Mouse (Mus musculus) gonadal fat pad, adult 2 months (tissue): ENCODE measurements around the gene Oit3. TPM values are rescaled to one million over a fixed set of nuclear protein-coding genes. Genes with fewer than 3 reads are reported as not detected.

ENCODE experiments used
- DNase-seq: peaks from one replicate; pipeline ENCODE4 v3.0.0-alpha.2; 2012; ENCODE audit warnings: low read depth
- polyA plus RNA-seq: library from polyadenylated mRNA; depleted of rRNA; stranded (reverse); fragments of >200 nt; gene quantifications from 2 replicates; pipeline ENCODE4 v1.2.3, GENCODE M21; 2012; rRNA removed

Oit3 gene
- polyA plus RNA-seq, result 0.32 and 0.38 TPM in 2 replicates

DNA sequence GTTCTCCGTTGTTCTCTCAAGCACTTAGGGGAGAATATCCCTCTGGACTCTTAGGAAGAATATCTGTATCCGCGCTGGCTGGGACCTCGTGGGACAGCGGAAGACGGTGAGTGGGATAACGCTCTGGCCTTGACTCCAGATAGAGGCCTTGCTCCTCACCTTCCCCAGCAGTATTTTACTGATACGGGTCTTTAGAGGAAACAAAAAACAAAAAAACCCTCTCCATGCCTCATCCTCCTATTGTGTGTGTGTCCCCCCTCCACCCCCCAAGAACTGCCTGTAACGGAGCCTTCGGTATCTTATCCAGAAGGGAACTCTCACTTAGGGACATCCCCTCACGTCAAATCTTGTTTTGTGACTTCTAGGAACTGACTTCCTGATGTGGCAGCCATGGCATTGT is at the start of gene Oit3:
Oit3 (minus strand) TSS at position 44 of the 400 bp plus-strand sequence.
- no peak for DNase-seq

- no peak for DNase-seq
Observed at GRCm38 (mm10) chr10:59490920-59491319, 49.3 kb upstream of the Oit3 start.

- no peak for DNase-seq
Observed at GRCm38 (mm10) chr10:59489411-59489810, 47.8 kb upstream of the Oit3 start.

DNA sequence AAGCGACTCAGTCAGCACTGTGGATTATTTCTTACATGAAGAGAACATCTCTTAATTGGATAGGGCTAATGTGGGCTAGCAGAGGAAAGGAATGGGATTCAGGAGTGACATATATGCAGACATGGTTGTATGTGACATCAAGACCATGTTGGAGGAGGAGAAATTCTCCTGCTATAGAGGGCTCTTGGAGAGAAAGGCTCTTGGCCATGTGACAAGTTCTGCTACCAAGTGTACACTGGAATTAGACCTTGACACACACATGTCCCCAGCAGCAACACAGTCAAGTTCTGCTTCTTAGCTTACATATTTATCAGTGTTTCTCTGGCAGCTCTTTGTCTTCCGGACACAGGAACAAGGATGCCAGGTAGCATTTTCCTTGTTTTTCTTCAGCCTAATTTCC is 45.8 kb upstream of the Oit3 start:
- DNase-seq, result no peak

GRCm38 (mm10) chr10:59484318-59484717 is 42.7 kb upstream of the Oit3 start:
- DNase-seq, result no peak

DNA sequence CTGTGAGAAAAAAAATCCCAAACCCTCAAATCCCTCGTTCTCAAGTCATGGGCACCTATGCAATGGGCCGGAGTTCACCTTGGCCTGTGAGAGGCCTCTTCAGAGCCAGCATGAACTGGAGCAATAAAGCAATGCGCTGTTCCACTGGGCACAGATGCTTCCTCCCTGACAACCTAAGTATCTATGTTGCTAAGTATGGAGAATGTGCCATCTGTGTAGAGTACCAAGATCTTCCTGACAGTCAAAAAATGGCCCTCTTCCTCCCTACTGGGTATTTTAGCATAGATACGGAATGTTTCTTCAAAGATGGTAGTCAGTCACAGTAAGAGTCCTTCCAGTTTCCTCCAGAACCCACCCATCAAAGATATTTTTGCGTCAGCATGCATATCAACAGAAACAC is 39.8 kb upstream of the Oit3 start:
- no peak for DNase-seq

GRCm38 (mm10) chr10:59470451-59470850 is 28.9 kb upstream of the Oit3 start:
- no peak for DNase-seq

DNA sequence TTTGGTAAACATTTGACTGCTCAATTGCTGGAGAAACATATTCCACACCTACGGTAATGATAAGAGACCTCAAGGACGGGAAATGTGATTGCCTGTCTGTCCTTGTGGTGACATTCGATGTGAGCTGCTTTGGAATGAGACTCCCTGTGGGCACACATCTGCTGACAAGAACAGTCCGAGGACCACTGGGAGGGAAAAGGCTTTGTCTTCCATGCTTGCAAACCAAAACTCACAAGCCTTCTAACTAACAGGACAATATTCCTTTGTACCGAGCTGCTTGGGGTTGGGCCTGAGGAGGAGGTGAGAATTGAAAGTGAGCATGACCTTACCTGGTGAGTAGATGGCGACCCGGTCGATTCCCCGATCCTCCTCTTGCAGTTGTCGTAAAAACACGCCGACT is 25.7 kb upstream of the Oit3 start:
- DNase-seq, result no peak

DNA sequence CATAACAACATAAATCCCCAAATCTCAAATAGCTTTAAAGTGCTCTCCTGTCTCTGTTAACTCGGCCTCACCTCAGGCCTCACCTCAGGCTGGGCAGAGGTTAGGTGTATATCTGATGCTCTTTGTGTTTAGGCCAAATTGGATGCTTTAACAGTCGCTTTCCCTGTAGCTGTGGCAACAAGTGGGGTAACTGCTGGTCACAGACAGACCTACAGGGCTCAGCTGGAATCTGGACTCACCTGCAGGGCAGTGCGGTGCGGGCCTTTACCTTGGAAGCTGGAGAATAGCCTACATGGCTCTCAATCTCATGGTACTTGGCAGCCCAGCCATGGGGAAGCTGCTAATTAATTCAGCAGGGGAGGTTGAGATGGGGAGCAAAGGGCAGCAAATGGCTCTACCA is 25.0 kb upstream of the Oit3 start:
- no peak for DNase-seq

DNA sequence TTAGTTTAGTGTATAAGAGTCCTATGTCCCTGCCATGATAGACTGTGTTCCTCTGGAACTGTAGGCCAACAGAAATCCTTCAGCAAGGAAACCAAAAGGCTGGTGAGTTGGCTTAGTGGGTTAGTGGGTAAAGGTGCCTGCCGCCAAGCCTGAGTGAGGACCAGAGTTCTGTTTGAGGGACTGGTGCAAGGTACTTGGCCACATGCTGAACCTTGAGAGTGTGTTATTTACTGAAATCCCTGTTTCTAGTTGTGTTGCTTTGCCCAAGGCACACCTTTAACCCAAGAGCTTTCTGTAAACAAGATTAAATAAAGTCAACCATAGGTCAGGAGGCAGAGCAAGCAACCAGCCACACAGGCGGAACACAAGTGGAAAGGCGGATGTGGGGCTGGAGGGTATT is 24.0 kb upstream of the Oit3 start:
- DNase-seq, result no peak

DNA sequence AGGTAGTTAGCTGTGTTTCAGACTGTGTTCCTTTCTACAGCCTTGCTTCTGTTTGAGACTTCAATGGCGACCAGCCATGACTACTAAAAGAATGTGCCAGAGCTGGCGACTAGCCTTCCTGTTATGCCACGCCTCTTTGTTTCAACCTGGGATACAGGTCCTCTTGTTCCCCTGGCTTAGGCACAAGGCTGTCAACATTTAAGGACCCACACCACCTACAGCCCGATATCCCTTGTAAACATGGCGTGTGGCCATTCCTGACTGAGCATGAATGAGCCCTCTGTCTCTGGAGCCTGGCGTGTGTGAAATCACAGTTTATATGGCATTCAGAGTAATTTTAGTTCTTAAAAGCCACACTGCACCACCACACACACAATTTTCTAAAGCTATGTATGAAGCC is 20.7 kb upstream of the Oit3 start:
- DNase-seq, result no peak

DNA sequence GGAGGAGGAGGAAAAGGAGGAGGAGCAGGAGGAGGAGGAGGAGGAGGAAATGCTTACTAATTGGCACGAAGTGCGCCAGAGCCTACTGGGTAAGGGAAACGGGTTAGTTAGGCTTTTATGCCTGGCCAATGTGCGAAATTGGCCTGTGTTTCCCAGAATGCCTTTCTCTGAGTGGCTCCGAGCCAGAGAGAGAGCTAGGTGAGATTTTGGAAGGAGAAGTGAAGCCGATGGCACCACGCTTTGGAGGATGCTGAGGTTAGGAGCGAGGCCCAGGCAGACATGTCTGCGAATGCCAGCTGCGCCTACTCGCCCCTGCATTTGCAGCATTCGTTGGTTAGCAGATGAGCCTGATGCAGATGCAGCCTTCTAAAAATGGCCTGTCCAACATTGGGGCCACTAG is 18.2 kb upstream of the Oit3 start:
- no peak for DNase-seq

DNA sequence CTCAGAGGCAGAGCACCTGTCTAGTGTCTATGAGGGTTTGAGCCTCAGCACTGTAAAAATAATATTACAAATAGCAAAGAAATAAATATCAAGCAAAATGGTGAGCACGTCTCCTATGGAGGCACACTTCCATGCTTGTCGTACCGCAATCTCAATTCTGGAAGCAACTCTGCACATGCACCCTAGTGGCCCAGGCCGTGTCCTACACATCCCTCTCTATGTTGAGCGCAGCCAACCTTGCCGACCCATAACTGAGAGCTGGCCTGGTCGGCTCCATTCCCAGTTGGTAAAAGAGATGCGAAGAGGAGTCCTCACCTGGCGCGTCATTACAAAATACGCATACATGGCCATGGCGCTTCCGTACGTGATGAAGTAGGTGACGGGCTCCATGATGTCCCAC is 13.1 kb upstream of the Oit3 start:
- DNase-seq, result no peak

GRCm38 (mm10) chr10:59451839-59452238 is 10.3 kb upstream of the Oit3 start:
- DNase-seq, result peak; percentile 34

GRCm38 (mm10) chr10:59447546-59447945 is 6.0 kb upstream of the Oit3 start:
- DNase-seq, result no peak

- no peak for DNase-seq
Observed at GRCm38 (mm10) chr10:59446911-59447437, 5.4 kb upstream of the Oit3 start.

- DNase-seq, result no peak
Observed at GRCm38 (mm10) chr10:59444635-59445034, 3.1 kb upstream of the Oit3 start.

GRCm38 (mm10) chr10:59444106-59444505 is 2.5 kb upstream of the Oit3 start:
- no peak for DNase-seq

GRCm38 (mm10) chr10:59443212-59443611 is 1.6 kb upstream of the Oit3 start:
- no peak for DNase-seq

DNA sequence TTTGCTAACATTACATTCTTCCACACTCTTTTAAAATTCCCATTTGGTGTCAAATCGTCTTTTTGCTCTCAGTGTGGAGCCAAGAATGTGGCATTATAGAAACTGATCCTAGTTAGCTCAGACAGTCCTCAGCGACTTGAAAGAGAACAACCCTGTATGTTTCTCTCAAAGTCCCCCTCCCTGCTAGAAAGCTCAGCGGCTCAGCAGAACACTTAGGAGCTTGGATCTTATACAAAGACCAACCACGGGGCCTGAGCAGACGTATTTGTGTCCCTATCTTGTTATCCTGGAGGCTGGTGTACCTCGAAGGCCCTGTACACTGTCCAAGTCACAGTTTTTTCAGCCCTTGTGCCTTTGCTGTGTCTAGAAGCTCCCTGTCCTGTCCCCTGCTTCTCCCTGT is 1.4 kb downstream of the Oit3 start:
- DNase-seq, result no peak

- DNase-seq, result no peak
Observed at GRCm38 (mm10) chr10:59439508-59439931, 2.1 kb downstream of the Oit3 start.

- no peak for DNase-seq
Observed at GRCm38 (mm10) chr10:59438651-59439050, 2.9 kb downstream of the Oit3 start.

DNA sequence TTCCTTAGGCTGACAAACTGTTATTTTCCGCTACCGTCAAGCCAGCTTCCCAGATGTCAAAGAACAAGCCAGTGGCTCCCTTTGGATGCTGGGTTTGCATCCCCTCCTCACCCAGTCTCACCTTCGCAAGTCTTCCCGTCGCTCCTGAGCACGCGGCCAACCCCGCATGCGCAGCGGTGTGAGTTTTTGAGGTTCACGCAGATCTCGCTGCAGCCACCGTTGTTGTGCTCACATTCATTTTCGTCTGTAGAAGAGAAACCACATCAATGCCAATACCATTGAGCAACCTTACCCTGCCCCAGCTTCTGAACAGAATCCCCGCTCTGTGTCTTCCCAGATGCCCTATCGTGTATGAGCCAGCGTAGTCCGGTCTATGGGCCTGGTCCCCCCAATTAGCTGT is 5.8 kb downstream of the Oit3 start:
- DNase-seq, result no peak

GRCm38 (mm10) chr10:59430701-59431218 is 10.8 kb downstream of the Oit3 start:
- DNase-seq, result no peak
